Mouse (Mus musculus): ENCODE measurements around the gene Matn4.

DNA sequence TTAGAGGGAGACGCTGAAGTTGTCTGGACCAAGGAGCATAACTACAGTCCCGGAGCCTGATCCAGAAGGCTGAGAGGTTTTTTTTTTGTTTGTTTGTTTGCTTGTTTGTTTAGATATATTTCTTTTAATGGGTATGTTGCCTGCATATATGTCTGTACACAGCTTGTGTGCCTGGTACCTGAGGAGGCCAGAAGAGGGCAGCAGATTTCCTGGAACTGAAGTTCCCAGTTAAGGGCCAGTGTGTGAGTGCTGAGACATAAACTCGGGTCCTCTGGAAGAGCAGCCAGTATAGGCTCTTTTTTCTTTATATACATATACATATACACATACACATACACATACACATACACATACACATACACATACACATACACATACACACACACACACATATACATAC lies 46.6 kb downstream of the Matn4 start:
- TF ChIP-seq CTCF (IDR thresholded peaks at IDR 0.05; ENCODE audit: insufficient read depth, low read length) (peak; percentile 23; the same call in 1 of the 2 replicates), POLR2A (IDR thresholded peaks at IDR 0.05; ENCODE audit: borderline replicate concordance, extremely low read depth, low read depth, low read length) (no peak)
